Mouse (Mus musculus) ES-Bruce4 (cell line): ENCODE results near the gene Pcx. TPM values are rescaled to one million over a fixed set of nuclear protein-coding genes. Genes with fewer than 3 reads are reported as not detected.

Experiments
- H3K27ac ChIP-seq: 2 replicates; pipeline ENCODE4 v1.5.1; 2012; ENCODE audit warnings: low read length, inconsistent platforms; ENCODE audit not compliant: insufficient read depth
- H3K27me3 ChIP-seq: 2 replicates; pipeline ENCODE4 v1.6.1; 2012; ENCODE audit warnings: mild to moderate bottlenecking, low read length, inconsistent platforms; ENCODE audit not compliant: control insufficient read depth, poor library complexity, insufficient read depth, severe bottlenecking
- H3K36me3 ChIP-seq: 2 replicates; pipeline ENCODE4 v1.6.1; 2012; ENCODE audit warnings: inconsistent platforms, mild to moderate bottlenecking, low read length, moderate library complexity; ENCODE audit not compliant: control insufficient read depth, poor library complexity, insufficient read depth, severe bottlenecking
- H3K4me1 ChIP-seq: one replicate; pipeline ENCODE4 v1.8.1; 2011; ENCODE audit warnings: low read length; ENCODE audit not compliant: control insufficient read depth, insufficient read depth
- H3K4me3 ChIP-seq: 2 replicates; pipeline ENCODE4 v1.5.1; 2011; ENCODE audit warnings: low read depth, mild to moderate bottlenecking, low read length
- H3K9ac ChIP-seq: 2 replicates; pipeline ENCODE4 v1.6.1; 2012; ENCODE audit warnings: low read depth, mild to moderate bottlenecking, inconsistent platforms; ENCODE audit not compliant: poor library complexity, severe bottlenecking
- H3K9me3 ChIP-seq: replicated peaks from 2 replicates; pipeline ENCODE4 v1.6.1; 2012; ENCODE audit warnings: mild to moderate bottlenecking, low read length, inconsistent platforms; ENCODE audit not compliant: control insufficient read depth, poor library complexity, insufficient read depth, severe bottlenecking
- CTCF ChIP-seq: IDR thresholded peaks from one replicate; pipeline ENCODE4 v1.8.1; 2011; ENCODE audit warnings: low read depth, low read length
- EP300 ChIP-seq: IDR thresholded peaks from 2 replicates; pipeline ENCODE4 v1.6.1; 2011; ENCODE audit warnings: low read depth, low read length; ENCODE audit not compliant: insufficient read depth
- POLR2A ChIP-seq: IDR thresholded peaks from one replicate; pipeline ENCODE4 v1.8.1; 2011; ENCODE audit warnings: low read length; ENCODE audit not compliant: insufficient read depth
- polyA plus RNA-seq: library from polyadenylated mRNA; stranded (reverse); fragments of >200 nt; gene quantifications from 2 replicates; pipeline ENCODE4 v1.2.4, GENCODE M21; 2011; ENCODE audit warnings: low read depth; ENCODE audit not compliant: missing spikeins, insufficient read depth, insufficient read length

The Pcx gene
- polyA plus RNA-seq, 1 experiment, result 7.9 TPM

GRCm38 (mm10) chr19:4554248-4554647, 44.0 kb downstream of the Pcx start:
- H3K9me3 ChIP-seq, result no peaks in the 10 kb centered on the region
- no peaks in the 10 kb centered on the region for H3K4me1 ChIP-seq
- H3K27ac ChIP-seq, result no peak overlapping the region
- no peak overlapping the region for H3K9ac ChIP-seq
- TF ChIP-seq EP300 (no peak), POLR2A (no peak), CTCF (no peak)
- no peaks in the 10 kb centered on the region for H3K36me3 ChIP-seq
- no peak overlapping the region for H3K4me3 ChIP-seq
- no peaks in the 10 kb centered on the region for H3K27me3 ChIP-seq

- Histone ChIP-seq H3K9ac (no peak overlapping the region), H3K4me1 (no peaks in the 10 kb centered on the region), H3K9me3 (no peaks in the 10 kb centered on the region), H3K4me3 (no peak overlapping the region), H3K27me3 (no peaks in the 10 kb centered on the region), H3K36me3 (no peaks in the 10 kb centered on the region), H3K27ac (no peak overlapping the region)
- TF ChIP-seq CTCF (no peak), POLR2A (no peak), EP300 (no peak)
These were observed 44.8 kb downstream of the Pcx start for GRCm38 (mm10) chr19:4555086-4555485.

GRCm38 (mm10) chr19:4556787-4557186, 46.5 kb downstream of the Pcx start:
- Histone ChIP-seq H3K27ac (no peak overlapping the region), H3K4me3 (no peak overlapping the region), H3K36me3 (no peaks in the 10 kb centered on the region), H3K9ac (no peak overlapping the region), H3K9me3 (no peaks in the 10 kb centered on the region), H3K27me3 (no peaks in the 10 kb centered on the region), H3K4me1 (no peaks in the 10 kb centered on the region)
- no peak for TF ChIP-seq CTCF
- TF ChIP-seq EP300, result no peak
- TF ChIP-seq POLR2A, result no peak

GRCm38 (mm10) chr19:4557796-4558569, 47.7 kb downstream of the Pcx start:
- H3K27ac ChIP-seq, result no peak overlapping the region
- TF ChIP-seq POLR2A (no peak), EP300 (no peak), CTCF (no peak)
- H3K9ac ChIP-seq, result no peak overlapping the region
- H3K36me3 ChIP-seq, result no peaks in the 10 kb centered on the region
- no peaks in the 10 kb centered on the region for H3K9me3 ChIP-seq
- no peaks in the 10 kb centered on the region for H3K27me3 ChIP-seq
- no peaks in the 10 kb centered on the region for H3K4me1 ChIP-seq
- no peak overlapping the region for H3K4me3 ChIP-seq

GRCm38 (mm10) chr19:4558570-4558955, 48.3 kb downstream of the Pcx start:
- no peak overlapping the region for H3K9ac ChIP-seq
- no peaks in the 10 kb centered on the region for H3K36me3 ChIP-seq
- H3K4me3 ChIP-seq, result no peak overlapping the region
- H3K9me3 ChIP-seq, result no peaks in the 10 kb centered on the region
- no peaks in the 10 kb centered on the region for H3K27me3 ChIP-seq
- no peaks in the 10 kb centered on the region for H3K4me1 ChIP-seq
- TF ChIP-seq CTCF (no peak), POLR2A (no peak), EP300 (no peak)
- H3K27ac ChIP-seq, result no peak overlapping the region

GRCm38 (mm10) chr19:4559011-4559410, 48.7 kb downstream of the Pcx start:
- H3K27me3 ChIP-seq, result no peaks in the 10 kb centered on the region
- H3K9me3 ChIP-seq, result no peaks in the 10 kb centered on the region
- H3K27ac ChIP-seq, result no peak overlapping the region
- no peak overlapping the region for H3K9ac ChIP-seq
- no peak for TF ChIP-seq POLR2A
- no peak for TF ChIP-seq CTCF
- TF ChIP-seq EP300, result no peak
- no peaks in the 10 kb centered on the region for H3K36me3 ChIP-seq
- H3K4me1 ChIP-seq, result no peaks in the 10 kb centered on the region
- no peak overlapping the region for H3K4me3 ChIP-seq
